In genomic region chr5:44553765-44554352, GRCm38 (mm10) we compare ENCODE assay signal across 12 mouse cellular contexts.
A peak's percentile ranks its signal among the peaks of the same experiment; 100 is the strongest.
DNase-seq lines count a peak whose midpoint lies in the region; ATAC-seq and TF ChIP-seq lines count a peak whose summit lies in the region.
"Had no signal": no experiment of that assay in that cellular context is flagged by ENCODE, and none has a peak within 500 bp of the region (broad histone marks: within the 10 kb centered on the region; RNA-seq: fewer than 3 reads in every experiment).

No protein-coding gene starts in this region.

- H3K4me1 ChIP-seq in lung, embryonic 14.5 days (ENCODE audit: insufficient read depth), result no peaks in the 10 kb centered on the region
- no peaks in the 10 kb centered on the region for H3K4me1 ChIP-seq in kidney, adult 2 months (ENCODE audit: control insufficient read depth, insufficient read depth, low read length)
- peaks cover 25% of the 10 kb centered on the region for H3K4me1 ChIP-seq in limb, embryonic 13.5 days
- peaks cover 5% of the 10 kb centered on the region; the same call in 1 of the 2 replicates for H3K4me1 ChIP-seq in midbrain, embryonic 14.5 days (ENCODE audit: control insufficient read depth, insufficient read depth, low read length)

- no peak for TF ChIP-seq POLR2A in kidney, adult 2 months (IDR thresholded peaks at IDR 0.05; ENCODE audit: low read depth, low read length)

- H3K9ac ChIP-seq in lung, embryonic 14.5 days, result no peak overlapping the region
- H3K9ac ChIP-seq in limb, embryonic 13.5 days, result no peak overlapping the region
- no peak overlapping the region for H3K9ac ChIP-seq in midbrain, embryonic 14.5 days (replicated peaks; ENCODE audit: low read length)
- H3K9ac ChIP-seq: hindbrain, embryonic 13.5 days; liver, postnatal 0 days; midbrain, embryonic 15.5 days had no signal

- no peaks in the 10 kb centered on the region for H3K36me3 ChIP-seq in lung, embryonic 14.5 days (ENCODE audit: insufficient read depth)
- H3K36me3 ChIP-seq in kidney, adult 2 months (ENCODE audit: control insufficient read depth, insufficient read depth, low read length), result no peaks in the 10 kb centered on the region
- no peaks in the 10 kb centered on the region for H3K36me3 ChIP-seq in limb, embryonic 13.5 days
- H3K36me3 ChIP-seq in midbrain, embryonic 14.5 days (ENCODE audit: control insufficient read depth, insufficient read depth, low read length), result no peaks in the 10 kb centered on the region
- H3K36me3 ChIP-seq: hindbrain, embryonic 13.5 days; midbrain, embryonic 15.5 days had no signal

- peak; percentile 18 for DNase-seq in lung, embryonic 14.5 days
- DNase-seq in lung, adult 18-20 months, result no peak
- DNase-seq in embryo, embryonic 9.5 days (ENCODE audit: extremely low spot score), result peak; percentile 16
- DNase-seq in kidney, adult 2 months, result peak; percentile 61
- no peak for DNase-seq in midbrain, embryonic 14.5 days
- DNase-seq in layer of hippocampus, adult 8-10 months (ENCODE audit: low spot score in 2 of 2), result no peak
- DNase-seq: cerebellum, adult 18-20 months; gastrocnemius, postnatal 25 days; liver, postnatal 0 days had no signal

- H3K27ac ChIP-seq in lung, embryonic 14.5 days (ENCODE audit: low read depth), result no peak overlapping the region
- peak overlapping the region; percentile 16 for H3K27ac ChIP-seq in kidney, adult 2 months (ENCODE audit: insufficient read depth, low read depth, low read length)
- H3K27ac ChIP-seq in limb, embryonic 13.5 days, result peak overlapping the region; percentile 39; the same call in 1 of the 2 replicates
- no peak overlapping the region for H3K27ac ChIP-seq in midbrain, embryonic 14.5 days (replicated peaks; ENCODE audit: low read depth, low read length)
- H3K27ac ChIP-seq: hindbrain, embryonic 13.5 days; midbrain, embryonic 15.5 days had no signal

- no peak overlapping the region for H3K4me3 ChIP-seq in lung, embryonic 14.5 days (ENCODE audit: low read depth, low read length)
- H3K4me3 ChIP-seq in kidney, adult 2 months (ENCODE audit: insufficient read depth, low read depth, low read length), result no peak overlapping the region
- H3K4me3 ChIP-seq in limb, embryonic 13.5 days, result no peak overlapping the region
- H3K4me3 ChIP-seq in midbrain, embryonic 14.5 days (replicated peaks; ENCODE audit: low read depth, low read length), result no peak overlapping the region
- H3K4me3 ChIP-seq: hindbrain, embryonic 13.5 days; midbrain, embryonic 15.5 days had no signal

- H3K27me3 ChIP-seq in lung, embryonic 14.5 days (ENCODE audit: insufficient read depth, low read length), result no peaks in the 10 kb centered on the region
- H3K27me3 ChIP-seq in kidney, adult 2 months (replicated peaks; ENCODE audit: control insufficient read depth, insufficient read depth, low read length), result no peaks in the 10 kb centered on the region
- no peaks in the 10 kb centered on the region for H3K27me3 ChIP-seq in limb, embryonic 13.5 days
- no peaks in the 10 kb centered on the region for H3K27me3 ChIP-seq in midbrain, embryonic 14.5 days (ENCODE audit: control insufficient read depth, insufficient read depth, low read length)
- H3K27me3 ChIP-seq: hindbrain, embryonic 13.5 days; midbrain, embryonic 15.5 days had no signal

- no peaks in the 10 kb centered on the region for H3K9me3 ChIP-seq in lung, embryonic 14.5 days (ENCODE audit: low read depth, low read length)
- H3K9me3 ChIP-seq in limb, embryonic 13.5 days, result no peaks in the 10 kb centered on the region
- no peaks in the 10 kb centered on the region for H3K9me3 ChIP-seq in midbrain, embryonic 14.5 days (ENCODE audit: control insufficient read depth, low read length)
- H3K9me3 ChIP-seq: hindbrain, embryonic 13.5 days; midbrain, embryonic 15.5 days had no signal

- no peak for TF ChIP-seq CTCF in lung, embryonic 14.5 days (IDR thresholded peaks at IDR 0.05; ENCODE audit: low read depth)
- TF ChIP-seq CTCF in kidney, adult 2 months (conservative IDR thresholded peaks at IDR 0.05; ENCODE audit: insufficient read depth, insufficient read length, low read depth, low read length), result no peak

- WGBS in lung, embryonic 14.5 days, result 69% methylated on average over 11 of the region's 11 CpGs
- whole genome bisulfite sequencing in kidney, adult 2 months, result 62% methylated on average over 11 of the region's 11 CpGs
- 40% methylated on average over 11 of the region's 11 CpGs for WGBS in limb, embryonic 13.5 days
- WGBS in midbrain, embryonic 14.5 days, result 94% methylated on average over 11 of the region's 11 CpGs

- H3K4me2 ChIP-seq in lung, embryonic 14.5 days, result no peak overlapping the region
- no peak overlapping the region for H3K4me2 ChIP-seq in limb, embryonic 13.5 days (replicated peaks)
- no peak overlapping the region for H3K4me2 ChIP-seq in midbrain, embryonic 14.5 days (ENCODE audit: low read length)
- H3K4me2 ChIP-seq: hindbrain, embryonic 13.5 days; midbrain, embryonic 15.5 days had no signal

- no peak for ATAC-seq in lung, embryonic 14.5 days (ENCODE audit: insufficient read depth)
- ATAC-seq in limb, embryonic 13.5 days (ENCODE audit: low FRiP score, low read depth), result peak; percentile 86
- no peak for ATAC-seq in midbrain, embryonic 14.5 days (ENCODE audit: low FRiP score, low TSS enrichment)
- ATAC-seq: liver, postnatal 0 days; midbrain, embryonic 15.5 days had no signal

Comparison
In these comparisons a context has a peak if more than half of its experiments do, and no peak if none do; other contexts are left out.
1. DNase-seq: peak in lung, embryonic 14.5 days (single experiment), embryo, embryonic 9.5 days (single experiment) and kidney, adult 2 months (single experiment); none in lung, adult 18-20 months (0 of 2), midbrain, embryonic 14.5 days (single experiment) and layer of hippocampus, adult 8-10 months (0 of 2).
2. H3K27ac ChIP-seq: peak in kidney, adult 2 months (single experiment) and limb, embryonic 13.5 days (single experiment); none in lung, embryonic 14.5 days (single experiment) and midbrain, embryonic 14.5 days (single experiment).